Mouse (Mus musculus) liver, postnatal 0 days (tissue): ENCODE results near the gene Pla2r1. TPM values are rescaled to one million over a fixed set of nuclear protein-coding genes. Genes with fewer than 3 reads are reported as not detected.

Experiments
- ATAC-seq: fragments of 200-750 bp; cut with Nextera tagmentation; 2 replicates; pipeline ENCODE4 v1.8.0; 2017; ENCODE audit warnings: mild to moderate bottlenecking, moderate library complexity
- DNase-seq: peaks from one replicate; pipeline ENCODE4 v3.0.0-alpha.2; 2016
- H3K27ac ChIP-seq: fragments of 300-500 bp; sonication (generic); 2 replicates; pipeline ENCODE4 v1.5.1; 2014; ENCODE audit warnings: antibody characterized with exemption, moderate library complexity, mild to moderate bottlenecking, low read depth
- H3K27me3 ChIP-seq: fragments of 300-500 bp; sonication (generic); 2 replicates; pipeline ENCODE4 v1.6.1; 2014; ENCODE audit warnings: low read length, control low read depth, mixed read lengths; ENCODE audit not compliant: insufficient read depth
- H3K36me3 ChIP-seq: fragments of 300-500 bp; sonication (generic); replicated peaks from 2 replicates; pipeline ENCODE4 v1.6.1; 2014; ENCODE audit warnings: mild to moderate bottlenecking, control low read depth, low read length, moderate library complexity, mixed read lengths; ENCODE audit not compliant: insufficient read depth
- H3K4me1 ChIP-seq: fragments of 300-500 bp; sonication (generic); 2 replicates; pipeline ENCODE4 v1.6.1; 2014; ENCODE audit warnings: antibody characterized with exemption, mild to moderate bottlenecking, control low read depth; ENCODE audit not compliant: insufficient read depth
- H3K4me2 ChIP-seq: fragments of 300-500 bp; sonication (generic); 2 replicates; pipeline ENCODE4 v1.6.1; 2014; ENCODE audit warnings: low read depth, mild to moderate bottlenecking, low read length, moderate library complexity, mixed read lengths
- H3K4me3 ChIP-seq: fragments of 300-500 bp; sonication (generic); 2 replicates; pipeline ENCODE4 v1.5.1; 2014; ENCODE audit warnings: low read depth, low read length
- H3K9ac ChIP-seq: fragments of 300-500 bp; sonication (generic); replicated peaks from 2 replicates; pipeline ENCODE4 v1.6.1; 2014; ENCODE audit warnings: mild to moderate bottlenecking, moderate library complexity
- H3K9me3 ChIP-seq: fragments of 300-500 bp; sonication (generic); 2 replicates; pipeline ENCODE4 v1.6.1; 2016; ENCODE audit warnings: mild to moderate bottlenecking, control low read depth, low read length, mixed read lengths
- CTCF ChIP-seq: sonication (generic); IDR thresholded peaks from 2 replicates; pipeline ENCODE4 v1.5.1; 2016; ENCODE audit warnings: antibody characterized with exemption, low read depth
- EP300 ChIP-seq: IDR thresholded peaks from 2 replicates; pipeline ENCODE4 v1.6.1; 2016; ENCODE audit warnings: antibody characterized with exemption, low read depth, mild to moderate bottlenecking
- WGBS: fragments of 180-500 bp; shearing (Covaris S2); extraction: QIAGEN DNeasy Blood & Tissue Kit; methylation state at CpG from one replicate; pipeline ENCODE4 v1.1.7; 2014; ENCODE audit not compliant: insufficient replicate concordance; 5-methylcytosine and 5-hydroxymethylcytosine counted together
- polyA plus RNA-seq: library from polyadenylated mRNA; unstranded; fragments of >200 nt; fragmentation: Nextera tagmentation; extraction: Ambion mirVana; gene quantifications from 2 replicates; pipeline ENCODE4 v1.2.1, GENCODE M21; 2015

Gene Pla2r1
- polyA plus RNA-seq, 1 experiment from 2014 or later = 0.35 TPM

DNA sequence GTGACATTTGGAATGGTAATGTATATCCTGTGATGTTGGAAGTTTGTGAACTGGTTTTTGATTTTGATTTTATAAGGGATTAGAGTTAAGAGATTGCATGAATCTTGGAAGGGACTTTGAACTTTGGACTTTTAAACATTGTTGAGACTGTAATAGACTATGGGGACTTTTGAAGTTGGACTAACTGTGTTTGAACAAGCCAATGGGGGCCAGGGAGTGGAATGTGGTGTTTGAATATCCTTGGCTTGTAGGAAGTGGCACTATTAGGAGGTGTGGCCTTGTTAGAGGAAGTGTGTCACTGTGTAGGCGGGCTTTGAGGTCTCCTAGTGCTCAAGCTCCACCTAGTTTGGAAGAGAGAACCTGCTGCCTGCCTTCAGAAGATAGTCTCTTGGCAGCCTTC lies 42.4 kb downstream of the Pla2r1 start:
- no peak for DNase-seq
- H3K4me2 ChIP-seq = no peak overlapping the region
- H3K9ac ChIP-seq = no peak overlapping the region
- no peaks in the 10 kb centered on the region for H3K9me3 ChIP-seq
- no peaks in the 10 kb centered on the region for H3K36me3 ChIP-seq
- H3K27me3 ChIP-seq = no peaks in the 10 kb centered on the region
- ATAC-seq = no peak
- no peak overlapping the region for H3K27ac ChIP-seq
- 92% methylated on average over 1 of the region's 1 CpGs for WGBS
- TF ChIP-seq EP300 (no peak), CTCF (no peak)
- H3K4me3 ChIP-seq = no peak overlapping the region
- H3K4me1 ChIP-seq = no peaks in the 10 kb centered on the region

DNA sequence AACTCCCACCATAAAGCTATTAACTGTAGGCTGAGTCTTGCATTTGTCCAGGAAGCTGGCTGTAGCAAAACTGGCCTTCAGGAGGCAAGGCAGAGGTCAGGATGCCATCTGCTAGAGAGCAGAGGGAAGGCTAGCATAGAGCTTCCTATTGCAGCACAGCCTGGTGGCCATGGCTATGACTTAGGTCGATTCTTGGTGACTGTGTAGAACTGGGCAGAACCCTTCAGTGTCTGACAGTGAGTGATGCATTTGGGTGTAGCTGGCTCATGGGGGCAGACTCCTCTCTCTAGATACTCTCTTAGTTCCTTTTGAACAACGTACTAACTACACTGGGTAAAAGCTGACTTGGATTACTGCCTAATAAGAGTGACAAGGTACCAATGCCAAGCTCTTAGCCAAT lies 48.0 kb downstream of the Pla2r1 start:
- no peaks in the 10 kb centered on the region for H3K4me1 ChIP-seq
- H3K36me3 ChIP-seq = no peaks in the 10 kb centered on the region
- WGBS = 37% methylated on average over 2 of the region's 2 CpGs
- H3K27me3 ChIP-seq = no peaks in the 10 kb centered on the region
- no peak overlapping the region for H3K27ac ChIP-seq
- H3K9me3 ChIP-seq = no peaks in the 10 kb centered on the region
- TF ChIP-seq CTCF = no peak
- TF ChIP-seq EP300 = no peak
- no peak for DNase-seq
- H3K4me2 ChIP-seq = no peak overlapping the region
- H3K4me3 ChIP-seq = no peak overlapping the region
- ATAC-seq = no peak
- H3K9ac ChIP-seq = no peak overlapping the region

GRCm38 (mm10) chr2:60504718-60505117 lies 48.4 kb downstream of the Pla2r1 start:
- ATAC-seq (no peak), DNase-seq (no peak)

GRCm38 (mm10) chr2:60503991-60504390 lies 49.1 kb downstream of the Pla2r1 start:
- H3K27me3 ChIP-seq = no peaks in the 10 kb centered on the region
- H3K4me1 ChIP-seq = no peaks in the 10 kb centered on the region
- DNase-seq (no peak), ATAC-seq (no peak)
- no peak overlapping the region for H3K27ac ChIP-seq
- H3K36me3 ChIP-seq = no peaks in the 10 kb centered on the region
- TF ChIP-seq EP300 (no peak), CTCF (no peak)
- no peak overlapping the region for H3K4me2 ChIP-seq
- no peak overlapping the region for H3K9ac ChIP-seq
- 73% methylated on average over 4 of the region's 4 CpGs for WGBS
- no peak overlapping the region for H3K4me3 ChIP-seq
- H3K9me3 ChIP-seq = no peaks in the 10 kb centered on the region

More at GRCm38 (mm10) chr2:60504718-60505117, 48.4 kb downstream of the Pla2r1 start:
- Histone ChIP-seq H3K27me3 (no peaks in the 10 kb centered on the region), H3K4me3 (no peak overlapping the region), H3K36me3 (no peaks in the 10 kb centered on the region), H3K9me3 (no peaks in the 10 kb centered on the region), H3K27ac (no peak overlapping the region), H3K4me2 (no peak overlapping the region), H3K4me1 (no peaks in the 10 kb centered on the region), H3K9ac (no peak overlapping the region)
- TF ChIP-seq CTCF = no peak
- TF ChIP-seq EP300 = no peak
- 37% methylated on average over 2 of the region's 2 CpGs for WGBS

- H3K4me1 ChIP-seq = no peaks in the 10 kb centered on the region
- no peak for TF ChIP-seq EP300
- no peak for TF ChIP-seq CTCF
- no peaks in the 10 kb centered on the region for H3K27me3 ChIP-seq
- DNase-seq (no peak), ATAC-seq (no peak)
- no peak overlapping the region for H3K9ac ChIP-seq
- H3K4me2 ChIP-seq = no peak overlapping the region
- H3K36me3 ChIP-seq = no peaks in the 10 kb centered on the region
- H3K9me3 ChIP-seq = no peaks in the 10 kb centered on the region
- WGBS = 85% methylated on average over 1 of the region's 1 CpGs
- H3K27ac ChIP-seq = no peak overlapping the region
- no peak overlapping the region for H3K4me3 ChIP-seq
Measured at GRCm38 (mm10) chr2:60500583-60501116, 52.5 kb downstream of the Pla2r1 start.

GRCm38 (mm10) chr2:60479906-60480305 lies 73.2 kb downstream of the Pla2r1 start:
- Histone ChIP-seq H3K27ac (no peak overlapping the region), H3K9me3 (no peaks in the 10 kb centered on the region), H3K27me3 (no peaks in the 10 kb centered on the region), H3K36me3 (no peaks in the 10 kb centered on the region), H3K4me1 (no peaks in the 10 kb centered on the region), H3K9ac (no peak overlapping the region), H3K4me3 (no peak overlapping the region), H3K4me2 (no peak overlapping the region)
- ATAC-seq (no peak), DNase-seq (no peak)
- TF ChIP-seq CTCF (no peak), EP300 (no peak)
- WGBS = 76% methylated on average over 7 of the region's 7 CpGs

- H3K4me1 ChIP-seq = no peaks in the 10 kb centered on the region
- no peak for DNase-seq
- no peak overlapping the region for H3K4me3 ChIP-seq
- H3K27ac ChIP-seq = no peak overlapping the region
- TF ChIP-seq CTCF = no peak
- no peak for TF ChIP-seq EP300
- no peaks in the 10 kb centered on the region for H3K36me3 ChIP-seq
- no peak overlapping the region for H3K4me2 ChIP-seq
- no peaks in the 10 kb centered on the region for H3K27me3 ChIP-seq
- ATAC-seq = no peak
- H3K9me3 ChIP-seq = no peaks in the 10 kb centered on the region
- WGBS = 83% methylated on average over 2 of the region's 2 CpGs
- H3K9ac ChIP-seq = no peak overlapping the region
Measured at GRCm38 (mm10) chr2:60478778-60479177, 74.3 kb downstream of the Pla2r1 start.
